Mouse (Mus musculus) lung, embryonic 14.5 days (tissue): ENCODE results near the gene AI481877. TPM values are rescaled to one million over a fixed set of nuclear protein-coding genes. Genes with fewer than 3 reads are reported as not detected.

Source experiments
- ATAC-seq: fragments of 200-750 bp; cut with Nextera tagmentation; 2 replicates; pipeline ENCODE4 v1.8.0; 2017; ENCODE audit warnings: mild to moderate bottlenecking, moderate TSS enrichment, moderate library complexity; ENCODE audit not compliant: insufficient read depth
- DNase-seq: peaks from one replicate; pipeline ENCODE4 v3.0.0-alpha.2; 2015
- H3K27ac ChIP-seq: fragments of 300-500 bp; sonication (generic); 2 replicates; pipeline ENCODE4 v1.5.1; 2014; ENCODE audit warnings: low read depth, mild to moderate bottlenecking, moderate library complexity
- H3K27me3 ChIP-seq: fragments of 300-500 bp; sonication (generic); 2 replicates; pipeline ENCODE4 v1.6.1; 2014; ENCODE audit warnings: low read length, control low read depth; ENCODE audit not compliant: insufficient read depth
- H3K36me3 ChIP-seq: fragments of 300-500 bp; sonication (generic); 2 replicates; pipeline ENCODE4 v1.6.1; 2014; ENCODE audit warnings: control low read depth; ENCODE audit not compliant: insufficient read depth
- H3K4me1 ChIP-seq: fragments of 300-500 bp; sonication (generic); 2 replicates; pipeline ENCODE4 v1.6.1; 2014; ENCODE audit warnings: antibody characterized with exemption, control low read depth; ENCODE audit not compliant: insufficient read depth
- H3K4me2 ChIP-seq: fragments of 300-500 bp; sonication (generic); 2 replicates; pipeline ENCODE4 v1.6.1; 2014; ENCODE audit warnings: mild to moderate bottlenecking
- H3K4me3 ChIP-seq: fragments of 300-500 bp; sonication (generic); 2 replicates; pipeline ENCODE4 v1.5.1; 2014; ENCODE audit warnings: low read depth, low read length
- H3K9ac ChIP-seq: fragments of 300-500 bp; sonication (generic); 2 replicates; pipeline ENCODE4 v1.6.1; 2014
- H3K9me3 ChIP-seq: fragments of 300-500 bp; sonication (generic); 2 replicates; pipeline ENCODE4 v1.6.1; 2016; ENCODE audit warnings: low read depth, low read length, control low read depth
- CTCF ChIP-seq: IDR thresholded peaks from 2 replicates; pipeline ENCODE4 v1.5.1; 2016; ENCODE audit warnings: antibody characterized with exemption, low read depth
- WGBS: fragments of 180-500 bp; shearing (Covaris S2); extraction: QIAGEN DNeasy Blood & Tissue Kit; methylation state at CpG from one replicate; pipeline ENCODE4 v1.1.7; 2014; 5-methylcytosine and 5-hydroxymethylcytosine counted together
- polyA plus RNA-seq: library from polyadenylated mRNA; unstranded; fragments of >200 nt; fragmentation: Nextera tagmentation; extraction: Ambion mirVana; gene quantifications from 2 replicates; pipeline ENCODE4 v1.2.1, GENCODE M21; 2014

Gene AI481877
- polyA plus RNA-seq, 1 experiment from 2014 or later: not detected

GRCm38 (mm10) chr4:59160289-59160688 is 21.5 kb upstream of the AI481877 start:
- H3K27ac ChIP-seq: no peak overlapping the region
- no peaks in the 10 kb centered on the region; the same call in 1 of the 2 replicates for H3K4me1 ChIP-seq
- no peaks in the 10 kb centered on the region for H3K36me3 ChIP-seq
- H3K9ac ChIP-seq: no peak overlapping the region
- TF ChIP-seq CTCF: no peak
- H3K4me3 ChIP-seq: no peak overlapping the region
- 71% methylated on average over 5 of the region's 5 CpGs for WGBS
- H3K9me3 ChIP-seq: no peaks in the 10 kb centered on the region
- ATAC-seq (no peak), DNase-seq (no peak)
- no peaks in the 10 kb centered on the region for H3K27me3 ChIP-seq
- H3K4me2 ChIP-seq: no peak overlapping the region

DNA sequence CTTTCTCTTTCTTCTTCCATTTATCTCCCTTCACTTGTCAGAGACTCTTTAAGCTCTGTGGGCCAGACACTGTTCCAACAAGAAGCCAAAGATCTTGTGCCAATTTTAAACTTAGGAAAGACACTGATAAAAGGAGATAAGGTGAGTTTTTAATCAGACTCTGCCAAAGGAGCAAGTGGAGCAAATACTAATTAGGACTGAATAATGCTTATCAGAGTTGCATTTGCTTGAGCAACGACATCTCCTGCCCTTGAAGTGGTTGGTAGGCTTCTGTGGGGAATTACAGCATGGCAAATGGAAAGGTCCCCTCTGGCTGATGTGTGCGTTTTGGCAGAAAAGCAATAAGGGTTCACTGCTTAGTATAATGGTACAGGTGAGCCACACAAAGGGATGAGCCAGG is 18.9 kb upstream of the AI481877 start:
- TF ChIP-seq CTCF: no peak
- ATAC-seq (no peak), DNase-seq (no peak)
- Histone ChIP-seq H3K4me1 (no peaks in the 10 kb centered on the region; the same call in 1 of the 2 replicates), H3K27ac (no peak overlapping the region), H3K4me2 (no peak overlapping the region), H3K27me3 (no peaks in the 10 kb centered on the region), H3K9me3 (no peaks in the 10 kb centered on the region), H3K9ac (no peak overlapping the region), H3K4me3 (no peak overlapping the region), H3K36me3 (no peaks in the 10 kb centered on the region)
- WGBS: 59% methylated on average over 2 of the region's 2 CpGs

DNA sequence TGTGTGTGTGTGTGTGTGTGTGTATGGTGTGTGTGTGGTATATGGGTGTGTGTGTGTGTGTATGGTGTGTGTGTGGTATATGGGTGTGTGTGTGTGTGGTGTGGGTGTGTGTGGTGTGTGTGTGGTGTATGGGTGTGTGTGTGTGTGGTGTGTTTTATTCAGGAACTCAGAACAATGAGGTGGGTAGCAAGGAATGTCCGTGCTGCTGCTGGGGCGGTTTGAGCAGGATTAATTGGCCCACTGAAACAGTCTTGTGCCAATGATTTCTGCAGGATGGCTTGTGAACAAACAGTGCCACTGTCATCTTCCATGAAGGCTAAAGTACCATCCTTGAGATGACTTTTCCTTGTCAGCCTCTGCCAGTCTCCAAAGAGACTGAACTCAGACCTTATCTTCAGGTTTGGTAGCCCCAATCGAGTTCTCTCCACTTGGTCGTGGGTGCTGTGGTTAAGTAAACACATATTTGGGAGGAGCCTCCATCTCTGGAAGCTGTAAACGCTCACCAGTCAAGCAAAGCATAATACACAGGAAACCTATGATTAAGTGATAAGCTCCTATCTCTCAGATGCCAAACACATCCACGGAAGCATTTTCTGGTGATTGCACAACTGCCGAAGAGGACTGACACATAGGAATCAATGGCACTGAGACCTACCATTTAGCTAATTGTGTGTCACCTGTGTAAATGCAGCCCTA is 18.3 kb upstream of the AI481877 start:
- Histone ChIP-seq H3K36me3 (no peaks in the 10 kb centered on the region), H3K4me2 (no peak overlapping the region), H3K4me3 (no peak overlapping the region), H3K27ac (no peak overlapping the region), H3K4me1 (no peaks in the 10 kb centered on the region; the same call in 1 of the 2 replicates), H3K27me3 (no peaks in the 10 kb centered on the region), H3K9me3 (no peaks in the 10 kb centered on the region), H3K9ac (no peak overlapping the region)
- no peak for DNase-seq
- ATAC-seq: no peak
- TF ChIP-seq CTCF: no peak
- 24% methylated on average over 7 of the region's 7 CpGs for WGBS

GRCm38 (mm10) chr4:59151953-59152352 is 13.2 kb upstream of the AI481877 start:
- H3K9me3 ChIP-seq: no peaks in the 10 kb centered on the region
- TF ChIP-seq CTCF: no peak
- H3K27me3 ChIP-seq: no peaks in the 10 kb centered on the region
- H3K36me3 ChIP-seq: no peaks in the 10 kb centered on the region
- 56% methylated on average over 1 of the region's 1 CpGs for WGBS
- no peak overlapping the region for H3K4me2 ChIP-seq
- H3K4me3 ChIP-seq: no peak overlapping the region
- H3K9ac ChIP-seq: no peak overlapping the region
- DNase-seq: no peak
- no peak for ATAC-seq
- H3K4me1 ChIP-seq: no peaks in the 10 kb centered on the region; the same call in 1 of the 2 replicates
- H3K27ac ChIP-seq: no peak overlapping the region

GRCm38 (mm10) chr4:59150907-59151306 is 12.1 kb upstream of the AI481877 start:
- no peak for ATAC-seq

GRCm38 (mm10) chr4:59149043-59149442 is 10.3 kb upstream of the AI481877 start:
- Histone ChIP-seq H3K4me2 (no peak overlapping the region), H3K4me3 (no peak overlapping the region), H3K27me3 (no peaks in the 10 kb centered on the region), H3K27ac (no peak overlapping the region), H3K9ac (no peak overlapping the region), H3K36me3 (no peaks in the 10 kb centered on the region), H3K9me3 (no peaks in the 10 kb centered on the region), H3K4me1 (no peaks in the 10 kb centered on the region)
- peak; percentile 6 for DNase-seq
- WGBS: 59% methylated on average over 5 of the region's 5 CpGs
- no peak for ATAC-seq
- TF ChIP-seq CTCF: no peak

More at GRCm38 (mm10) chr4:59150907-59151306, 12.1 kb upstream of the AI481877 start:
- H3K9ac ChIP-seq: no peak overlapping the region
- H3K4me1 ChIP-seq: no peaks in the 10 kb centered on the region
- no peaks in the 10 kb centered on the region for H3K27me3 ChIP-seq
- no peak overlapping the region for H3K4me2 ChIP-seq
- 44% methylated on average over 5 of the region's 5 CpGs for WGBS
- H3K9me3 ChIP-seq: no peaks in the 10 kb centered on the region
- no peak overlapping the region for H3K27ac ChIP-seq
- no peak for DNase-seq
- H3K36me3 ChIP-seq: no peaks in the 10 kb centered on the region
- TF ChIP-seq CTCF: no peak
- no peak overlapping the region for H3K4me3 ChIP-seq

GRCm38 (mm10) chr4:59128935-59129334 is 9.8 kb downstream of the AI481877 start:
- H3K27me3 ChIP-seq: no peaks in the 10 kb centered on the region
- TF ChIP-seq CTCF: no peak
- no peak overlapping the region for H3K4me2 ChIP-seq
- no peak for ATAC-seq
- H3K9me3 ChIP-seq: no peaks in the 10 kb centered on the region
- H3K4me3 ChIP-seq: no peak overlapping the region
- no peaks in the 10 kb centered on the region for H3K36me3 ChIP-seq
- DNase-seq: no peak
- WGBS: 66% methylated on average over 4 of the region's 4 CpGs
- H3K27ac ChIP-seq: no peak overlapping the region
- H3K4me1 ChIP-seq: no peaks in the 10 kb centered on the region
- H3K9ac ChIP-seq: no peak overlapping the region

GRCm38 (mm10) chr4:59125053-59125452 is 13.7 kb downstream of the AI481877 start:
- DNase-seq (no peak), ATAC-seq (no peak)
- H3K27me3 ChIP-seq: no peaks in the 10 kb centered on the region
- no peaks in the 10 kb centered on the region for H3K36me3 ChIP-seq
- WGBS: 89% methylated on average over 1 of the region's 1 CpGs
- no peak for TF ChIP-seq CTCF
- H3K9ac ChIP-seq: no peak overlapping the region
- no peak overlapping the region for H3K4me2 ChIP-seq
- H3K4me3 ChIP-seq: no peak overlapping the region
- H3K4me1 ChIP-seq: no peaks in the 10 kb centered on the region
- no peak overlapping the region for H3K27ac ChIP-seq
- no peaks in the 10 kb centered on the region for H3K9me3 ChIP-seq
